Mouse (Mus musculus) forebrain, postnatal 0 days (tissue): ENCODE data around the gene Kdm2b. TPM values are rescaled to one million over a fixed set of nuclear protein-coding genes. Genes with fewer than 3 reads are reported as not detected.

Source experiments
- ATAC-seq: fragments of 200-750 bp; cut with Nextera tagmentation; 2 replicates; pipeline ENCODE4 v1.8.0; 2017; ENCODE audit warnings: mild to moderate bottlenecking, moderate library complexity
- DNase-seq: peaks from one replicate; pipeline ENCODE4 v3.0.0-alpha.2; 2015
- H3K27ac ChIP-seq: fragments of 300-500 bp; sonication (generic); 2 replicates; pipeline ENCODE4 v1.5.1; 2014; ENCODE audit warnings: low read depth, mild to moderate bottlenecking, antibody characterized with exemption, low read length, moderate library complexity, mixed read lengths
- H3K27me3 ChIP-seq: fragments of 300-500 bp; sonication (generic); 2 replicates; pipeline ENCODE4 v1.6.1; 2014; ENCODE audit warnings: mild to moderate bottlenecking, low read length, mixed read lengths; ENCODE audit not compliant: insufficient read depth
- H3K36me3 ChIP-seq: fragments of 300-500 bp; sonication (generic); 2 replicates; pipeline ENCODE4 v1.6.1; 2014; ENCODE audit warnings: mild to moderate bottlenecking, moderate library complexity; ENCODE audit not compliant: insufficient read depth
- H3K4me1 ChIP-seq: fragments of 300-500 bp; sonication (generic); 2 replicates; pipeline ENCODE4 v1.6.1; 2014; ENCODE audit warnings: antibody characterized with exemption; ENCODE audit not compliant: insufficient read depth
- H3K4me2 ChIP-seq: fragments of 300-500 bp; sonication (generic); 2 replicates; pipeline ENCODE4 v1.6.1; 2014; ENCODE audit warnings: low read depth, mild to moderate bottlenecking, moderate library complexity
- H3K4me3 ChIP-seq: fragments of 300-500 bp; sonication (generic); 2 replicates; pipeline ENCODE4 v1.5.1; 2014; ENCODE audit warnings: low read depth, low read length, mixed read lengths
- H3K9ac ChIP-seq: fragments of 300-500 bp; sonication (generic); 2 replicates; pipeline ENCODE4 v1.6.1; 2014; ENCODE audit warnings: mild to moderate bottlenecking
- H3K9me3 ChIP-seq: fragments of 300-500 bp; sonication (generic); 2 replicates; pipeline ENCODE4 v1.6.1; 2016; ENCODE audit warnings: low read length
- CTCF ChIP-seq: sonication (generic); IDR thresholded peaks from 2 replicates; pipeline ENCODE4 v1.5.1; 2016; ENCODE audit warnings: antibody characterized with exemption, control low read depth, low read depth
- WGBS: fragments of 180-500 bp; shearing (Covaris S2); extraction: QIAGEN DNeasy Blood & Tissue Kit; methylation state at CpG from one replicate; pipeline ENCODE4 v1.1.7; 2014; 5-methylcytosine and 5-hydroxymethylcytosine counted together
- polyA plus RNA-seq: library from polyadenylated mRNA; unstranded; fragments of >200 nt; fragmentation: Nextera tagmentation; extraction: Ambion mirVana; gene quantifications from 2 replicates; pipeline ENCODE4 v1.2.1, GENCODE M21; 2015
- total RNA-seq: library from RNA; depleted of rRNA; stranded (reverse); fragments of >200 nt; gene quantifications from 2 replicates; pipeline ENCODE4 v1.2.3, GENCODE M21; 2014

Gene Kdm2b
- total and polyA plus RNA-seq, 2 experiments from 2014 or later = 91.7 to 127 TPM

DNA sequence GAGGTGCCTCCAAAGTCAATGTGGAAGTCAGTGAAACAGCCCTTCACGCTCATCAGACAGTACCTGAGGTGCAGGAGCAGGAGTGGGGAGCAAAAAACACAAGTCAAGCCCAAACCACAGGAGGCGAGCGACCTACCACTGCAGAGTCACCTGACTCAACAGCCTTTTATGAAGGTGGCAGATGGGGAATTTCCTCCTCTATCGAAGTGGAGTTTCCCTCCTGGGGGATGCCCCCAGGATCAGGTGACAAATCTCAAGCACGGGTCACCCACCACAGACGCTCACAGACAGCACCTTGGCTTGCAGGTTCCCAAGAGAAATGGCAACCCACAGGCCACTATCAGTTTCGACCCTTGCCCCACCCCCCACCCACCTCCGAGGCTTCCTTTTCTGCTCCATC is 40.5 kb downstream of the Kdm2b start:
- TF ChIP-seq CTCF = no peak
- DNase-seq (no peak), ATAC-seq (no peak)
- Histone ChIP-seq H3K27ac (no peak overlapping the region), H3K36me3 (peaks cover 24% of the 10 kb centered on the region), H3K4me1 (peaks cover 10% of the 10 kb centered on the region; the same call in 1 of the 2 replicates), H3K9ac (no peak overlapping the region), H3K4me2 (no peak overlapping the region), H3K9me3 (no peaks in the 10 kb centered on the region), H3K27me3 (no peaks in the 10 kb centered on the region), H3K4me3 (no peak overlapping the region)
- WGBS = 80% methylated on average over 8 of the region's 8 CpGs

DNA sequence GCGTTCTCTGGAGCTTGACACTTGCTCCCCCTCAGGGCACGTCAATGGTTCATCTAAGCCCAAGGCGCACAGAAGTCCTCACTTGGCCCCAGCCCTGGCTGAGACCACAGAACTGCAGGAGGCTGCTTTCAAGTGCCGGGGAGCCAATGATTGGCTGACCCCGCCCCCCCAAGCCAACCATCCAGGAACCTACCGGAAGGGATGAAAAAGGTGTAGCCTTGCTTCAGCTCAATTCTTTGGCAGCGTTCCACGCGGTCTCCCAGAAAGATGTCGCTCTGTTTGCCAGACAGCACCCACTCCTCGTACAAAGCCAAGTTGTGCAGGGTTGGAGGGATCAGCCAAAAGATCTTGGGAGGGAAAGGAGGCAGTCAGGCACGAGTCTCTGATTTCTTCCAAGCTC is 42.1 kb downstream of the Kdm2b start:
- Histone ChIP-seq H3K4me1 (peaks cover 5% of the 10 kb centered on the region; the same call in 1 of the 2 replicates), H3K4me3 (no peak overlapping the region), H3K9ac (no peak overlapping the region), H3K9me3 (no peaks in the 10 kb centered on the region), H3K4me2 (no peak overlapping the region), H3K36me3 (peaks cover 38% of the 10 kb centered on the region), H3K27ac (no peak overlapping the region), H3K27me3 (no peaks in the 10 kb centered on the region)
- 60% methylated on average over 12 of the region's 12 CpGs for WGBS
- TF ChIP-seq CTCF = no peak
- DNase-seq (no peak), ATAC-seq (no peak)

DNA sequence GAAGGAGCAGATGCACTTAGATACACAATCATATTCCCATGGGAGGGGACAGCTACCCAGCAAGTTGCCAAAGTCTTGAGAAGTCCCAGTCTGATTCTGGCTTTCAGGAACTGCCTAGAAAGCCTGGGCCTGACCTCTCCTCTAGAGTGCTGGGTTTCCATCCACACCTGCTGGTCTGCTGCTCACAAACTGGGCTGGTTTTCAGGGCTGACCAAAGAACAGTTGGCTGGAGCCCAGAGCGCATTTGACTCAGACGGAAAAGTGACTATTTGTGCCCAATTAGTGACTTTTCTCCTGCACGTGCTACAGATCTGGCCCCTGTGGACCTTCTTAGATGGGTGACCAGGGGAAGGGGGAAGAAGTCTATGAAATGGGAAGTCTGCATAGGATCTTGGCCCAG is 50.9 kb downstream of the Kdm2b start:
- Histone ChIP-seq H3K9me3 (no peaks in the 10 kb centered on the region), H3K27ac (no peak overlapping the region), H3K9ac (no peak overlapping the region), H3K36me3 (peaks cover 36% of the 10 kb centered on the region), H3K4me2 (no peak overlapping the region), H3K4me1 (no peaks in the 10 kb centered on the region), H3K27me3 (no peaks in the 10 kb centered on the region), H3K4me3 (no peak overlapping the region)
- no peak for TF ChIP-seq CTCF
- ATAC-seq (no peak), DNase-seq (no peak)
- 65% methylated on average over 3 of the region's 3 CpGs for WGBS

DNA sequence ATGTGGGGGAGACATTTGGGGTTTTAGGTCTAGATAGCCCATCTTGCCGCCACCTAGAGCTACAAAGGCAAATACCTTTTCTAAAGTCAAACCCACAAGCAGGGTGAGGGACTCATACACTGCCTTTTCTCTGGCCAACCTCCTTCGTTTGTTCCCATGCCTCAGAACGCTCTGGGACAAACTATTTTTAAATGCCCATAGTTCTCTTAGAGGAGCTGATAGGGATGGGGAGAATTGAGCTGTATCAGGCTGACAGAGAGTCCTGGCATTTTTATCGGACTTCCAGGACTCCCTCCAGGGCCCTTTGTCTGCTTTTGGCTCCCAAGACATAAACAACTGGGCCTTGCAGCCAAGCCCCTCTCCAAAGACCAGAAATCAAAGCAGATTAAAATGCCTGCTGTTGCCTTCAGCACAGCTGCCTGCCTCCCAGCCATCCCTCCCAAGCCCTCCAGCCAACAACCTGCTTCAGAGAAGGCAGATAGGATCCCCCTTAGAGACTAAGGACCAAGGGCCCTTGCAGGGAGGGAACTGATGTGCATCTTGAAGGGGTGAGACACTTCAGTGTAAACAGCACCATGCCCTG is 51.6 kb downstream of the Kdm2b start:
- DNase-seq (no peak), ATAC-seq (no peak)
- no peaks in the 10 kb centered on the region for H3K4me1 ChIP-seq
- no peak overlapping the region for H3K27ac ChIP-seq
- no peak for TF ChIP-seq CTCF
- no peaks in the 10 kb centered on the region for H3K27me3 ChIP-seq
- H3K9ac ChIP-seq = no peak overlapping the region
- no peak overlapping the region for H3K4me3 ChIP-seq
- H3K36me3 ChIP-seq = peaks cover 30% of the 10 kb centered on the region
- no peak overlapping the region for H3K4me2 ChIP-seq
- H3K9me3 ChIP-seq = no peaks in the 10 kb centered on the region
- 59% methylated on average over 4 of the region's 4 CpGs for WGBS

DNA sequence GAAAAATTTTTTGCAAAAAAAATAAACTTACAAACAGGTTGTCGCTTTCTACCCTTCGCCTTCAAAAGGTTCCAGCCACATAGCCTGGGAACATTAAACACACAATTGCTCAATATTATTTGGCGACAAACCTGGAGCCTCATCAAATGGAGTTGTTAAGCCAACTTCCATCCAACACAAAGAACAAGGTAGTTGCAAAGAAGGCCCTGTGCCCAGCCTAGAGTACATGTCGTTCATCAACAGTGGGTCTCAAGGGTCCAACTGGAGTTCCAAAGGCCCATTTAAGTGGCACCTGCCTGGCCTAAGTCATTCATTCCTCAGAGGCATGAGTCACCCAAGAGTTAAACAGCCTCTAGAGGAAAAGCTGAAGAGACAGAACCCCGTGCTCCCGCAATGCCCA is 52.6 kb downstream of the Kdm2b start:
- H3K4me2 ChIP-seq = no peak overlapping the region
- DNase-seq = no peak
- H3K4me3 ChIP-seq = no peak overlapping the region
- H3K27me3 ChIP-seq = no peaks in the 10 kb centered on the region
- ATAC-seq = no peak
- peaks cover 30% of the 10 kb centered on the region for H3K36me3 ChIP-seq
- TF ChIP-seq CTCF = no peak
- H3K9ac ChIP-seq = no peak overlapping the region
- 81% methylated on average over 6 of the region's 6 CpGs for WGBS
- no peaks in the 10 kb centered on the region for H3K4me1 ChIP-seq
- no peak overlapping the region for H3K27ac ChIP-seq
- no peaks in the 10 kb centered on the region for H3K9me3 ChIP-seq

DNA sequence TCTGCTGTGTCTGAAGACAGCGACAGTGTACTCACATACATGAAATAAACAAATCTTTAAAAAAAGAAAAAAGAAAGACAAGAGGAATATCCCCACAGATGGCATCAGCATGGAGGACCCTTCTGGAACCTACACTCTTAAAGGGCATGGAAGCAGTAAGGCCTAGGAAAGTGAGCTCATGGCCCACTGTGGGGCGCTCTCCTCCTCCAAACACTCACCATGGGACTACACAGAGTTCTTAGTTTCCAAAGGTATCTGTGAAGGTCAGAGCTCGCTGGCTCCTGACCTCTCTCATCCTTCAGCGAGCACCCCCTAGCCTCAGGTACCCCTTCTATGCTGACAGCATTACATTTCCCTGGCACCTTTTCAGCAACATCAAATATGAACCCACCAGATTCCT is 53.8 kb downstream of the Kdm2b start:
- Histone ChIP-seq H3K4me2 (no peak overlapping the region), H3K9me3 (no peaks in the 10 kb centered on the region), H3K36me3 (peaks cover 39% of the 10 kb centered on the region), H3K27ac (no peak overlapping the region), H3K4me1 (no peaks in the 10 kb centered on the region), H3K9ac (no peak overlapping the region; the same call in 1 of the 2 replicates), H3K27me3 (no peaks in the 10 kb centered on the region), H3K4me3 (no peak overlapping the region)
- DNase-seq = no peak
- TF ChIP-seq CTCF = peak; percentile 21; the same call in 1 of the 2 replicates
- no peak for ATAC-seq
- WGBS = 84% methylated on average over 4 of the region's 4 CpGs

DNA sequence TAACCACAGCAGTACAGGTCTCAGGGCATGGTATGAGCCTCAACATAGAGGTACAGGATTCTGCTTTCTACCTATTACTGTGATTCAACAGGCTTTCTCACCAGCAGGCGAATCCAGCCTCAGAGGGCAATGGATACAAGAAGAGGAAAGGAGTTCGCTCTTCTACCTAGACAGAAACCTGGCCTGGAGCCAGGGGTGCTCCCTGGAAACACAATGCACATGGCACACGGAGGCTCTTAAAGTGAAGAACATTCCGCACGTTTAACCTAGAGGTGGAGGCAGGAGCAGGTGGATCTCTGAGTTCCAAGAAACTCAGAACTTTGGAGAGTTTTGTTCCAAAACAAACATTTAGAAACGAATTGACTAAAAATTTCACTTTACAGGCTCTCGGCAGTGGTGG is 58.6 kb downstream of the Kdm2b start:
- no peak for TF ChIP-seq CTCF
- WGBS = 49% methylated on average over 7 of the region's 7 CpGs
- DNase-seq (no peak), ATAC-seq (no peak)
- H3K36me3 ChIP-seq = peaks cover 28% of the 10 kb centered on the region
- H3K4me1 ChIP-seq = peaks cover under 1% of the 10 kb centered on the region
- H3K27me3 ChIP-seq = no peaks in the 10 kb centered on the region
- no peak overlapping the region for H3K4me2 ChIP-seq
- no peaks in the 10 kb centered on the region for H3K9me3 ChIP-seq
- H3K27ac ChIP-seq = no peak overlapping the region
- H3K9ac ChIP-seq = no peak overlapping the region
- H3K4me3 ChIP-seq = no peak overlapping the region
